Mouse (Mus musculus) neural tube, embryonic 14.5 days (tissue): ENCODE results near the gene Arid1b. TPM values are rescaled to one million over a fixed set of nuclear protein-coding genes. Genes with fewer than 3 reads are reported as not detected.
A peak's percentile ranks its signal among the peaks of the same experiment; 100 is the strongest.

ENCODE experiments used
- ATAC-seq: fragments of 200-750 bp; cut with Nextera tagmentation; 2 replicates; pipeline ENCODE4 v1.8.0; 2017; ENCODE audit warnings: low read depth, mild to moderate bottlenecking, moderate TSS enrichment, moderate library complexity
- H3K27ac ChIP-seq: fragments of 300-500 bp; sonication (generic); 2 replicates; pipeline ENCODE4 v1.5.1; 2014; ENCODE audit warnings: low read depth, mild to moderate bottlenecking, control low read depth, low read length, moderate library complexity, mixed read lengths
- H3K27me3 ChIP-seq: fragments of 300-500 bp; sonication (generic); 2 replicates; pipeline ENCODE4 v1.6.1; 2014; ENCODE audit warnings: low read length; ENCODE audit not compliant: control insufficient read depth, insufficient read depth
- H3K36me3 ChIP-seq: fragments of 300-500 bp; sonication (generic); 2 replicates; pipeline ENCODE4 v1.6.1; 2014; ENCODE audit warnings: low read length, mixed read lengths; ENCODE audit not compliant: control insufficient read depth, insufficient read depth
- H3K4me1 ChIP-seq: fragments of 300-500 bp; sonication (generic); 2 replicates; pipeline ENCODE4 v1.6.1; 2014; ENCODE audit warnings: low read length; ENCODE audit not compliant: control insufficient read depth, insufficient read depth
- H3K4me2 ChIP-seq: fragments of 300-500 bp; sonication (generic); 2 replicates; pipeline ENCODE4 v1.6.1; 2014; ENCODE audit warnings: mild to moderate bottlenecking, low read depth, low read length, control low read depth
- H3K4me3 ChIP-seq: fragments of 300-500 bp; sonication (generic); 2 replicates; pipeline ENCODE4 v1.5.1; 2014; ENCODE audit warnings: low read depth, low read length, control low read depth, mixed read lengths
- H3K9ac ChIP-seq: fragments of 300-500 bp; sonication (generic); replicated peaks from 2 replicates; pipeline ENCODE4 v1.6.1; 2014; ENCODE audit warnings: low read depth, mild to moderate bottlenecking, control low read depth, low read length, mixed read lengths
- H3K9me3 ChIP-seq: fragments of 300-500 bp; sonication (generic); 2 replicates; pipeline ENCODE4 v1.6.1; 2016; ENCODE audit warnings: low read length; ENCODE audit not compliant: control insufficient read depth
- WGBS: fragments of 180-500 bp; shearing (Covaris S2); extraction: QIAGEN DNeasy Blood & Tissue Kit; methylation state at CpG from one replicate; pipeline ENCODE4 v1.1.7; 2014; 5-methylcytosine and 5-hydroxymethylcytosine counted together
- polyA plus RNA-seq: library from polyadenylated mRNA; unstranded; fragments of >200 nt; fragmentation: Nextera tagmentation; extraction: Ambion mirVana; gene quantifications from 2 replicates; pipeline ENCODE4 v1.2.1, GENCODE M21; 2014

Gene Arid1b
- polyA plus RNA-seq, 1 experiment from 2014 or later: 22.2 TPM

DNA sequence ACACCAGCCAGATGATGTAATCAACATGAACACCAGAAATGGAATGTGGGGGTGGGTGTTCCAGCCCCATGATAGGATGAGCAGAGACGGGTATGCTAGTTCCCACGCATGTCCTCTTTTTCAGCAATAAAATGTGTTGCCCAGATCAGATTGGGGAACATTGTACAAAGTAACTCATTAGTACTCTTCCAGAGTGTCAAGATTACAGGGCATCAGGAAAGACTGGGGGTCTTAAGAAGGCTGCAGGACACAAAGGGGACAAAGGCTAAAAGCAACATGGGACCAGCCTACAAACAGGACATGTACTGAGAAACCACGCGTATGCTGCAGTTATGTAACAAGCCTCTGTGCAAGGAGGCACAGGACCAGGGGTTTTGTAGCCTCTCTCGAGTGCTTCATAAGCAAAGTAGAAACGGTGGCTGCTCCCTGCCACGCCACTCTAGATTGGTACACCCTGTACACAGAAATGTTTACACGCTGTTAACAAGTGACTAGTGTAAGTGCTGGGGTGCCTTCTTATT is 267.1 kb downstream of the Arid1b start:
- no peak overlapping the region for H3K9ac ChIP-seq
- no peak for ATAC-seq
- H3K36me3 ChIP-seq: no peaks in the 10 kb centered on the region
- no peaks in the 10 kb centered on the region for H3K9me3 ChIP-seq
- peaks cover 13% of the 10 kb centered on the region for H3K4me1 ChIP-seq
- H3K4me3 ChIP-seq: no peak overlapping the region
- 73% methylated on average over 8 of the region's 8 CpGs for WGBS
- H3K4me2 ChIP-seq: no peak overlapping the region
- H3K27me3 ChIP-seq: no peaks in the 10 kb centered on the region
- no peak overlapping the region for H3K27ac ChIP-seq

DNA sequence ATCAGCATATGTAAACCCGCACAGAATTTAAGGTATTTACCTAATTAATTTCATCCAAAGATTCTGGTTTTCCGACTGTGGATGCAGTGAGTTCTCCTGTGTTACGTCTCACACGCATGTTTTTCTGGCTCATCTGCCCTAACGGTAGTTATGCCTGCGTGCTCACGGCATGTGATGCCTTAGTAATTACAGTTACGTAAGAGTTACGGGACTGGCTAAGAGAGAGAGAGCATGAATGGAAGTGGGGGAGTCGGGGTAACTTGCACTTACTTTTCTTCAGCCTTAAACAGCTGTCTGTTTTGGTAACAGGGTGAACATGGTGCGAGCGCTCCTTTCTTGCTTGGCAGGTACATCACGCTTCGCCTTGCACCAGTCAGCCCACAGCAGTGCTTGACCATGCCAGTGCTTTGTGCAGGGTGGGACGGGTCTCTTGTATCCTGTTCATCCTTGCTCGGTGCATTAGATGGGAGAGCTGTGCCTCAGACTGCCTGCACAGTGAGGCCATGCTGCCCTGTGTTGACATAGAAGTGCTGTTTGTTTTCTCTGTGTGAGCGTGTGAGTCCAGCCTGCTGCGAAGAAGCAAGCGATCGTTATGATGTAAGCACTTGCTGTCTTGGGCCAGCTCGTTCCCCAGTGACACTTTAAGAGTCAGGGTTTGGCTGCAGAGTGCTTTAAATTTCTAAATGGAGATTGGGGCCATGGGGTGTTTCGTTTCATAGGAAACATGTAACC is 267.9 kb downstream of the Arid1b start:
- 0 out of 2 replicates have a peak, but pooled peaks have one; percentile 36 for ATAC-seq
- H3K4me2 ChIP-seq: no peak overlapping the region
- H3K27ac ChIP-seq: no peak overlapping the region
- no peak overlapping the region for H3K4me3 ChIP-seq
- peaks cover 13% of the 10 kb centered on the region for H3K4me1 ChIP-seq
- no peaks in the 10 kb centered on the region for H3K36me3 ChIP-seq
- H3K27me3 ChIP-seq: no peaks in the 10 kb centered on the region
- WGBS: 50% methylated on average over 22 of the region's 22 CpGs
- no peaks in the 10 kb centered on the region for H3K9me3 ChIP-seq
- no peak overlapping the region for H3K9ac ChIP-seq

DNA sequence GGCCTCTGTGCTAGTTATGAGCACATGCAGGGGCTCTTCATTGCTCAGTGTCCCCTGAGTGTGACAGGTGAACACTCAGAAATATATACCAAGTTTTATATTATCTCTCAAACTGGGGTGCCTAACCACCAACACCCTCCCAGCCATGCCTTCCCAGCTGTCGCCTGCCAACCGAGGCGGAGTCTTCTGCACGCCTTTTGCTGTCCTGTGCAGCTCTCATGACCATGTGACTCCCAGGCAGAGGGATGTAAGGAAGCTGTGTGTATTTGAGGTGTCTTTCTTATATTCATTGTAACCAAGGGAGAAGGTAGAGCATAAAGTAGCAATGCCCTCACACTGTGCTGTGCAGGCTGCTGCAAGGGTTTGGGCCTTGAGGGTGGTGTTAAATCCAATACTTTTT is 268.7 kb downstream of the Arid1b start:
- Histone ChIP-seq H3K4me2 (no peak overlapping the region), H3K9ac (no peak overlapping the region), H3K9me3 (no peaks in the 10 kb centered on the region), H3K27ac (no peak overlapping the region), H3K36me3 (no peaks in the 10 kb centered on the region), H3K4me3 (no peak overlapping the region), H3K27me3 (no peaks in the 10 kb centered on the region), H3K4me1 (peaks cover 13% of the 10 kb centered on the region)
- WGBS: 59% methylated on average over 4 of the region's 4 CpGs
- ATAC-seq: no peak

DNA sequence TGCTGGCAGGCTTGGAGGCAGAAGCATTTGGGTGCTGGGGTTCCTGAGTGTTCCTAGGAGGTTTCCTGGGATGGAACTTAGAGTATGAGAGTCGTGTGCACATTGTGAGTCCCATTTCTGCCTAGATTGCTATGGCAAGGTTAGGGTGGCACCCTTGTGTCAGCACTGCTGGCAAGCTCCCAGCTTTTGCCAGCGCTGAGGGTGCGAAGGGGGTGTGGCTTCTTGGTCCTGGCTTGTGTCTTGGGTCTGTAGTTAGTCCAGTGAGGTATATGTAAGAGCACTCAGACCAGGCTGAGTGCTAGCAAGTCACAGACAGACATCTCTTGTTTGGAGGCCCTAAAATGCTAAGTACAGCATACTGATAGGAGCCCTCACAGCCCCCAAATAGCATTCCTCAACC is 270.7 kb downstream of the Arid1b start:
- Histone ChIP-seq H3K9me3 (no peaks in the 10 kb centered on the region), H3K4me1 (peaks cover 21% of the 10 kb centered on the region), H3K27ac (no peak overlapping the region), H3K9ac (no peak overlapping the region), H3K36me3 (no peaks in the 10 kb centered on the region), H3K27me3 (no peaks in the 10 kb centered on the region), H3K4me2 (no peak overlapping the region), H3K4me3 (no peak overlapping the region)
- 96% methylated on average over 3 of the region's 3 CpGs for WGBS
- ATAC-seq: no peak

DNA sequence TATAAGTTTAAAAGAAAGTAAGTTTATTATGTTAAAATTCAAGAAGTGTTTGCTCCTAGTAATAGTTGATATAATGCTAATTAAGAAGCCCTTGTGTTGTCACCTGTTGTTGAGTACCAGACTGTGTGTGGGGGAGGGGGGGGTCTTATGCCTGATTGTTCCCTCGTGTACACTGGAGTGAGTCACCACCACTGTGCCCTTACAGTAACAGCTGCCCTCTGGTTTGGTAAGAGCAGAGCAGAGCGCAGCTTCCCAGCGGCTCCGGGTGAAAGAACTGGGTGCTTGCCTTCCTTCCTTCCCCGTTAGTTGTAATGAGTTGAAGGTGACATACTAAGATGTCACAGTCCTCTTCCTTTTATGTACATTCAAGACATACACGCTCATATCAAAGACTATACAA is 271.5 kb downstream of the Arid1b start:
- Histone ChIP-seq H3K27me3 (no peaks in the 10 kb centered on the region), H3K27ac (no peak overlapping the region), H3K4me3 (no peak overlapping the region), H3K4me1 (peaks cover 23% of the 10 kb centered on the region), H3K9ac (no peak overlapping the region), H3K9me3 (no peaks in the 10 kb centered on the region), H3K4me2 (no peak overlapping the region), H3K36me3 (no peaks in the 10 kb centered on the region)
- WGBS: 85% methylated on average over 6 of the region's 6 CpGs
- ATAC-seq: no peak

DNA sequence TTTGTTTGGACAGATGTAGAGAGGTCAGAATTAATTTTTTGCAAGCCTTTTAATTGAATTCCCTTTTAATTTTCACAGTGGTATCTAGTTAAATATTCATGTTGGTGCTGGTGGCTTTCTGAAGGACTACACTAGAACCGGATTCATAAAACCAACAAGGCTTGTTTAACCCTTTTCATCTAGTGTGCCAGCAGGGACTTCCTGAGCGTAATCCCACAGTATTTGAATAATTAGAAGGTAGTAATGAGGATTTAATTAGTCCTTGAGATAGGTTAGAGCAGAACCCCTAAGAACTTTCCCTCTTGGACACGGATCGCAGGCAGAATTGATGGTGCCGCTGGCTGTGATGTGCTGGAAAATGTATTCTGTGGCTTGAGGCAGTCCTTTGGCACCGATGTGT is 273.6 kb downstream of the Arid1b start:
- Histone ChIP-seq H3K9me3 (no peaks in the 10 kb centered on the region), H3K4me2 (no peak overlapping the region), H3K4me3 (no peak overlapping the region), H3K9ac (no peak overlapping the region), H3K36me3 (no peaks in the 10 kb centered on the region), H3K27ac (no peak overlapping the region), H3K27me3 (no peaks in the 10 kb centered on the region), H3K4me1 (peaks cover 20% of the 10 kb centered on the region; the same call in 1 of the 2 replicates)
- WGBS: 50% methylated on average over 6 of the region's 6 CpGs
- no peak for ATAC-seq

DNA sequence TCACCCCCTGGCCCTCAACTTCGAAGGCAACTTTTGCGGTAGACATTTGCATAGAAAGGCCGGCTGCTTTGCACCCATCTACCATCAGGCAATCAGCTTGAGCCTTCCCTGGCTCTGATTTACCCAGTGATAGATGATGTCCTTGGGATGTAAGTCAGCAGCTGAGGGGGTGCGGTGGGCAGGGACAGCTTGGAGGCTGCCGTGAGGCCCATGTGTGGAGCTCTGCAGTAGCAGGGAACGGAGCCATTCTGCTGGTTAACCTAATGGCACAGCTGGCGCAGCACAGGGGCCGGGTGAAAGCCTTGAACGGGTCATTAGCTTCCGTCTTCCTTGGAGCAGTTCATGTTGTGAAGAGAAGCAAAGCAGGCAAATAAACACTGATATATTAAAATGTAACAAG is 275.2 kb downstream of the Arid1b start:
- WGBS: 54% methylated on average over 10 of the region's 10 CpGs
- no peaks in the 10 kb centered on the region for H3K9me3 ChIP-seq
- peaks cover 20% of the 10 kb centered on the region; the same call in 1 of the 2 replicates for H3K4me1 ChIP-seq
- no peak overlapping the region for H3K4me2 ChIP-seq
- H3K27me3 ChIP-seq: no peaks in the 10 kb centered on the region
- H3K36me3 ChIP-seq: no peaks in the 10 kb centered on the region
- no peak overlapping the region for H3K4me3 ChIP-seq
- peak; percentile 41; the same call in 1 of the 2 replicates for ATAC-seq
- no peak overlapping the region for H3K9ac ChIP-seq
- no peak overlapping the region for H3K27ac ChIP-seq

DNA sequence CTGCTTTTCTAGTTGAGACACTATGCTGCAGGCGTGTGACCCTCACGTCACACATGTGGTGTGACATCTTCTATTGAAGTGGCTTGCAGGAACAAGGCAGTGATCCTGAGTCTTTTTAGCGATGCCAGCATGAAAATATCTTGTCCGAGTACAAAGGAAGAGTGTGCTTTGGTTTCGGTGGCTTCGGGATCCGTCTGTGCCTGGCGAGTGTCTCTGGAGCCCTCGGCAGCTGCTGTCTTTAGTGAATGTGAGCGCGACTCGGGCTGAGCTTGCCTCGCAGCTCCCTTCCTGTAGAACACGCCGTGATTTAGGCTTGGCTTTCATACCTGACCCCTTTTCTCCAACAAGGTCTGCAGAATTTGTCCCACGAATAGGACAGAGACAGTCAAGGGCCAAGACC is 275.6 kb downstream of the Arid1b start:
- Histone ChIP-seq H3K9ac (no peak overlapping the region), H3K4me3 (no peak overlapping the region), H3K27me3 (no peaks in the 10 kb centered on the region), H3K4me1 (peaks cover 20% of the 10 kb centered on the region; the same call in 1 of the 2 replicates), H3K4me2 (no peak overlapping the region), H3K27ac (no peak overlapping the region), H3K36me3 (no peaks in the 10 kb centered on the region), H3K9me3 (no peaks in the 10 kb centered on the region)
- 72% methylated on average over 16 of the region's 16 CpGs for WGBS
- no peak for ATAC-seq

DNA sequence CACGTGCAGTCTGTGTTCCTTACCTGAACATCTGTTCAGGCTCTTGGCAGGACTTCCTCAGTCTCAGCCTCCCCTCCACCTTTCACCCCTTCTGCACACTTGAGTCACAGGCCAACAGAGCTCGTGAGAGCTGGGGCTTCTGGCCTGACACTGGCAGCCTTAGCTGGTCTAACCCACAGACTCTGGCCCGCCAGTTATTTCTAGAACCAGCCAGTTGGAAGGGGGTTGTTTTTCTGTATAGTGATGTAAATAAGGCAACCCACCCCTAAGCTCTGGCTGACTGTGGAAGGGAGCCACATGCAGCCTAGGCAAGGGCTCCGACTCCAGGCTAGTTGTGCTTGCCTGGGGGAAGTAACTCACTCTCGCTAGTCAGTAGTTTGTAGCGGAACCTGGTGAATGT is 276.7 kb downstream of the Arid1b start:
- WGBS: 54% methylated on average over 6 of the region's 6 CpGs
- H3K36me3 ChIP-seq: no peaks in the 10 kb centered on the region
- no peak overlapping the region for H3K4me2 ChIP-seq
- no peak overlapping the region for H3K4me3 ChIP-seq
- no peak for ATAC-seq
- H3K27me3 ChIP-seq: no peaks in the 10 kb centered on the region
- 0 out of 2 replicates have a peak overlapping the region, but pooled peaks have one; percentile 2 for H3K27ac ChIP-seq
- peaks cover 20% of the 10 kb centered on the region; the same call in 1 of the 2 replicates for H3K4me1 ChIP-seq
- no peak overlapping the region for H3K9ac ChIP-seq
- no peaks in the 10 kb centered on the region for H3K9me3 ChIP-seq
